Mouse (Mus musculus) left cerebral cortex, adult 9 months (tissue): ENCODE measurements around the gene Vcl.
A peak's percentile ranks its signal among the peaks of the same experiment; 100 is the strongest.

Source experiments
- DNase-seq, 2 experiments: peaks; one replicate each; pipeline ENCODE4 v3.0.0; 2022; ENCODE audit warnings: low spot score in 2 of 2

Gene Vcl

DNA sequence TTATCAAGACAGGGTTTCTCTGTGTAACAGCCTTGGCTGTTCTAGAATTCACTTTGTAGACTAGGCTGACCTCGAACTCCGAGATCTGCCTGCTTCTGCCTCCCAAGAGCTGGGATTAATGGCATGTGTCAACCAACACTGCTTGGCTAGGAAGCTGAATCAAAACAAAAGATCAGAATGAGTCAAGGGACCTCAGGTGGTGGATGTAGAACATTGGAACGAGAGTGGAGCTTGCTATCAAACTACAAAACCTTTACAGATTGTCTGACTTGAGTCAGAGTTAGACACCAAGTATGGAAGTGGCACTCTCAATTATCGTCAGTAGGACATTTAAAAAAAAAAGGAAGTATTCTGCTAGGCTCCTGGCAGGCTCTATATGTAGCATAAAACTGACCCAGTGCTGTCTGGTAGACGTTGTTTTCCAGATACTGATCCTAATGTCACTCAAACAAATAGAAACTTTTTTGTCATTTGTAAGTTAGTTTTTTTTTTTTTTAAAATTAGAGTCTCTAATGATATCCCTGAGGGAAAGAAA lies 84.7 kb downstream of the Vcl start:
- DNase-seq, result no peak

DNA sequence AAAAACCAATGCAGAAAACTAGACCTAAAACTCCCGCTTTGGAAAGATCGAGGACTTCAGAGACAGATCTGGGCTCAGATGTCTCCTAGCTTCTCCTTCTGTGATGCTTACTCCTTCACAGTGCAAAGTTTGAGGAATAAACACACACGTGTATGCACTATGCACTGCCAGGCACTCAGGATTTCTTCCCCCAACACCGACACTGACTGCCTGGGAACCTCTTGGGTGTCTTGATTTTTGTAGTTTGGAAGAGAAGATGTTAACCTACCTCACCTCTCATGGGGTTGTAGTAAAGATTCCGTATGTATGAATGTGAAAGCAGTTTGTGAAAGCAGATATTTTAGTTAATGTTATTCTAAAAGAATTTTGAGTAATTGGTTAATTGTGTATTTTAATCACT lies 88.7 kb downstream of the Vcl start:
- DNase-seq, result no peak

DNA sequence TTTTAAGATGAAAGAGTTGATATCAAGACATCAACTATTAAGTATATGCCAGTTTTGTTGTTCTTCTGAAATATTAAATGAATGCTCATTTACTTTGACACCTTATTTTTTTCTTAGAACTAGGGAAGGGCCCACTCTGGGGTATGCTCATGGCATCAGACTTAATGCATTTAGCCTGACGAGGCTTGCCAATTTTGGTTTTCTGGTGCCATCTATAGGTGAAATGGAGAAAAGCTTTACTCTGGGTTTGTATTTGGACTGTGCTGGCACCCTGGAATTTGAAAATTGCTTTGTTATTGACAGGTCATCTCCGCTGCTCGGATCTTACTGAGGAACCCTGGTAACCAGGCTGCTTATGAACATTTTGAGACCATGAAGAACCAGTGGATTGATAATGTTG lies 89.8 kb downstream of the Vcl start:
- DNase-seq, result peak in 1 of 2 experiments; percentile 50

DNA sequence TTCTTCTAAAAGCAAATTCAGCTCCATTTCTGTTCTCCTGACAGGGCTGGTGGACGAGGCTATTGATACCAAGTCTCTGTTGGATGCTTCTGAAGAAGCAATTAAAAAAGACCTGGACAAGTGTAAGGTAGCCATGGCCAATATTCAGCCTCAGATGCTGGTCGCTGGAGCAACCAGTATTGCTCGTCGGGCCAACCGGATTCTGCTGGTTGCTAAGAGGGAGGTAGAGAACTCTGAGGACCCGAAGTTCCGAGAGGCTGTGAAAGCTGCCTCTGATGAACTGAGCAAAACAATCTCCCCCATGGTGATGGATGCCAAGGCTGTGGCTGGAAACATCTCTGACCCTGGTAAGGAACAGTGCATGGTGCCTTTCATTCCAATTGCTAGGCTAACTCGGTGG lies 91.2 kb downstream of the Vcl start:
- peak in 1 of 2 experiments; percentile 40 for DNase-seq

DNA sequence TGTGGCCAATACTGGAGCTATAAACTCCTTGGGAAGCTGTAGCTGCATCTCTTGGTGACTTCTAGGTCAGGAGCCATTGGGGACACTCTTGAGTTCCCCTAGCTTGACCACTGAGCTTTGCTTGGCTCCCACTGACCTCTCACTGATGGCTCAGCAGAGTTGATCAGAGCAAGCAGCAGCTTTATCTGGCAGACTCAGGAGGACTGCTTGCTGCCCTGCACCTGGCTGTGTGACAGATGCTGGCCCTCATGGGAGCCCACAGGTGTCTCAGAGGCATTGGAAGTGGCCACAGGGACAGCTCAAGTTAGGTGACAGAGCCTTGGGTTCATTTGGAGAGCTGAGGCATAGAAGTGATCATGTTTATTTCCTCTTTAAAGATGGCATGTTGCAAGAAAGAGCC lies 98.3 kb downstream of the Vcl start:
- no peak for DNase-seq

DNA sequence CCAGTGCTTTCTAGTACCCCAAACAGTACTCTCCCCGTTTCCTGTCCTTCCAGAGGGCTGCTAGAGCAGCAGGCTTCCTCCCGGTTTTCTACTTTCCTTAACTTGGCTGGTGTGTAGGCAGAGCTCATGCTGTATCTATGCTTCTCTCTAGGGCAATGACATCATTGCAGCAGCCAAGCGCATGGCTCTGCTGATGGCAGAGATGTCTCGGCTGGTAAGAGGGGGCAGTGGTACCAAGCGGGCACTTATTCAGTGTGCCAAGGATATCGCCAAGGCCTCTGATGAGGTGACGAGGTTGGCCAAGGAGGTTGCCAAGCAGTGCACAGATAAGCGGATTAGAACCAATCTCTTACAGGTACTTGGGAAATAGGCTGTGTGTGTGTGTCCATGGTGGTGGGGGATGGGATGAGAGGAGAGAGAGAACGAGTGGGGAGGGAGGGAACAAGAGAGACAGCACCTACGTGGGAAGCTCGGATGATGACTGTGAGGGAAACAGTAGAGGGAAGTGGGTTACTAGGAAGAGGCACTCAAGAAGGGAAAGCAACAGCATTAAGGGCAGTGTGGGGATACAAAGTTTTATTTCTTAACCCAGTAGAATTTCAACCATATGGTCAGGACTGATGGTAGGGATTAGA lies 99.9 kb downstream of the Vcl start:
- DNase-seq, result peak in 1 of 2 experiments; percentile 52

DNA sequence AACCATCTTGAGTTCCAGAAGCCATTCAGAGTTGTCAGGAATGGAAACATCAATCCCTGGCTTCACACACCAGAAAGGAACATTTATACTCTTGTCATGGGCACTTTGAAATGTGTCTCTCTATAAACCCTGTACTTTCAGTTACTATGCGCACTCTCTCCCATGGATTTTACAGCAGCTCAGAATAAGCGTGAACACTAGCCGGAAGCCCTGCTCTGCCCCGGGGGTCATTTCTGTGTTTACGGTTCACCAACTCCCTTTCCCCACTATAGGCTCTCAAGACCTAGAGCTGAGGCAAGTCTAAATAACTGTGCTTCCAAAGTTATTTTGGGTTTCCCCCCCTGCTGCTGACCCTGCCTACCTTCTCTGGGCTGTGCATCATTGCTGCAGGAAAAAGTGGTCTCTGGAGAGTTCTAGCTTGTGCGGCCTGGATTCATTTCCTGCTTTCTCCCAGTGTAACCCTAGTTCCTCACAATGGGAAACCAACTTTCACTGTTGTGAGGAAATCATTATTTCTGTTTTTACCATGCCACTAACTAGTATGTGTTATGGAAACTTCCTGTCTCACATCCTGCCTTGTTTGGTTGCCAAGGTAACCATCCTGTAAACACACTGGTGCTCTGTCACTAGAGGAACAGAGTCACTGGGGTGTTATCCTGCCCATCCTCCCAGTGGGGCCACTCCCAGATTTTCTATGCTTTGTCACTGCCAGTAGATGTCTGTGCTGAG lies 102.7 kb downstream of the Vcl start:
- DNase-seq, result no peak

DNA sequence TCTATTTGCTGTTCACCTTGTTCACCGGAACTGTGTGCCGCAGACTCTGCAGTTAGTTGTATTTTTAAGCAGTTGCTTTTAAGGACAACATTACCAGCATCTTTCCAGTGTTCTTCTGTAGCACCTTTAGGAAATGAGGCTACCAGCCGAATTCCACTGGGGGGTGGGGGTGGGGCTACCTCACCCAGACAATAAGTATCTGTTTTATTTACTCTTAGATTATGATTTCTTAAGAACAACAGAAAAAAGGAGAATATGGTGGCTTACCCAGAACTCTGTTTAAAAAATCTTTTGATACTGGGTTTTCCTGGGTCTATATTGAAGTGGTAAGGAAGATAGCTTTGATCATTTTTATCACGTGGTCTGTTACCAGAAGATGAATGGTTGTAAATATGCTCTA lies 105.1 kb downstream of the Vcl start:
- no peak for DNase-seq

DNA sequence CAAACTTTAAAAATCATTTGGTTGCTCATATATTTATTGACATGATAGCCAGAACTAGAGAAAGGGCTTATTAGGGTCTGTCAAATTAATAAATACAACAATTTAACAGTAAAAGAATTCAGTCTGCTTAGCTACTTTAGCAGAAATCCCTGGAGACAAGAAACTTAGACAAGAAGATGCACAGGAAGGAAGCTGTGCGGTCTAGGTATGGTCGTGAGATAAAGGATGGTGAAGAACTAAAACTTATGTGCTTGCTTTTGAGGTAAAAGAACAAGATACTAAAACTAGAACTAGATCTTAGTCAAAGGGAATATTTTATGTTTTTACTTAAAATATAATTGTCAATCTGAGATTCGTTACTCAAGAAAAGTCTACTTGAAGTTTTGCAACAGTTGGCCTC lies 105.6 kb downstream of the Vcl start:
- DNase-seq, result no peak

DNA sequence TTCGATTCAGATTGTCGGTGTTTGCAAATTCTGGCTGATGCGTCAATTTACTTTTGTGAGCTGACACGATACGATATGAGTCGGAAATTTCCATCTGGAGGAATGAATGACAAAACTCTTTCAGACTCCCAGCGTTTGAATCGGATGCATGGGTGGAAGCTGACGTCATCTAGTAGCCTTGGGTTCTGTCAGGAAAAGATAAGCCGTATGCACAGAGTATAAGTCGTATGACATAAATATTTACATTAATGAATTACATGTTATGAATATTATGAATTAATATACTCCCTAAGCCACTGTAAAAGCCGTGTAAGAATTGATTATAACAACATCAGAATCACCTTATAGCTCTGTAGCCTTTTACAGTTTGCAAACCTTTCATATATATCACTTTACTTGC lies 109.9 kb downstream of the Vcl start:
- no peak for DNase-seq

DNA sequence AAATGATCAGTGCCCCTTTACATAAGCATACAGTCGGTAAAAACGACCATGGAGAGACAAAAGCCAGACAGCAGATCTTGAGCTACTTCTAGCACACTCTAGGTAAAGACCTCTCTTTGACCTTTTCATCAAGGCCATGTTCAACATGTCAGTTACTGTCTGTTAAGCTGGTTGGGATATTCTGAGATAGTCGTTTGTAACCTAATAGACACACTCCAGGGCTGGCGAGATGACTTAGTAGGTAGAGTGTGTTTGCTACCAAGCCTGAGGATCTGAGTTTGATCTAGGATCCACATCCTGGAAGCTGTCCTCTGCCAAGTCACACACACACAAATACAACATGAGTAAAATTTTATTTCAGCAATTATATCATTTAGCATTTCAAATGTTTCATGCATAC lies 110.4 kb downstream of the Vcl start:
- no peak for DNase-seq

DNA sequence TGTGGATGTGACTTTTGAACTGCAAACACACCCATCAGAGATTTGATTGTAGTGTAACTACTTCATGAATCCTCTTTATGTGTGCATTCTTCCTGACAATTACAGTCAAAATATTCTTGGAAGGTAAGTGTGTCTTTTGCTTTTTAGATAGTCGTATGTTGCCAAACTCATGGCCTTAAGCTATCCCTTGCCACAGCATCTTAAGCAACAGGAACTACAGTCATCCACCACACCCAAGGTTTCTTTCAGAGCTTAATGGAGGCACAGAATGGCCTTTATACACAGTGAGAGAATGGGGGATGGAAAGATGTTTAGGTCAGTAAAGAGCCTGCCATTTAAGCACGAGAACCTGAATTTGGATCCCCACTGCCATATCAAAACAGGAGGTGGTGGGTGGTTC lies 118.6 kb downstream of the Vcl start:
- DNase-seq, result no peak

DNA sequence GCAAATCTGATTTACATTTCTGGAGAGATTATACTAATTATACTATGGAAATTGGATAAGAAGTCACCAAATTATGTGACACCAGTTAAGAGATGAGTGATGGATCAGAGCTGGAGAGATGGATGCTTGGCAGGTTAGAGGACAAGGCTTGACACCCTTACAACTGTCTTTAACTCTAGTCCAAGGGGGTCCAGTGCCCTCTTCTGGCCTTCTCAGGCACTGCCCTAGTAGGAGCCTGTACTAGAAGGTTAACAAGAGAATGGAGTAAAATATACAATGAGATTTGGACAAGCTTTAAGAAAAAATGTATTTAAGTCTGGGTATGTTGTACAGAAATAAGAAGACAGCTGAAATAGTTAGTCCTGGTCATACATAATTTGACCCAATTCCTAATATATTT lies 119.7 kb downstream of the Vcl start:
- DNase-seq, result no peak

DNA sequence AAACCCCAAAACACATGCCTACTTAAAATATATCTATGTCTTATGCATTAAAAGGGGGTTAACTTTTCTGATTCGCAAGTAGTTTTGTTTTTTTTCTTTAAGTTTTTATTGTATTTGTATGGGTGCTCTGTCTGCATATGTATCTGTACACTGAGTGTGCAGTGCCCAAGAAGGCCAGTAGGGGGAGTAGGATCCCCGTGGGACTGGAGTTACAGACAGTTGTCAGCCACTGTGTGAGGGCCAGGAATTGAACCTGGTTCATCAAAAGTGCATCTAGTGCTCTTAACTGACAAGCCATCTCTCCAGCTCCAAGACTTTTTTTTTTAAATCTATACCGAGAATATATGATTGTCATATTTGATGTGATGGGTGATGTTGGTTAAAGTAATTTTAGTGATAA lies 121.5 kb downstream of the Vcl start:
- DNase-seq, result no peak

DNA sequence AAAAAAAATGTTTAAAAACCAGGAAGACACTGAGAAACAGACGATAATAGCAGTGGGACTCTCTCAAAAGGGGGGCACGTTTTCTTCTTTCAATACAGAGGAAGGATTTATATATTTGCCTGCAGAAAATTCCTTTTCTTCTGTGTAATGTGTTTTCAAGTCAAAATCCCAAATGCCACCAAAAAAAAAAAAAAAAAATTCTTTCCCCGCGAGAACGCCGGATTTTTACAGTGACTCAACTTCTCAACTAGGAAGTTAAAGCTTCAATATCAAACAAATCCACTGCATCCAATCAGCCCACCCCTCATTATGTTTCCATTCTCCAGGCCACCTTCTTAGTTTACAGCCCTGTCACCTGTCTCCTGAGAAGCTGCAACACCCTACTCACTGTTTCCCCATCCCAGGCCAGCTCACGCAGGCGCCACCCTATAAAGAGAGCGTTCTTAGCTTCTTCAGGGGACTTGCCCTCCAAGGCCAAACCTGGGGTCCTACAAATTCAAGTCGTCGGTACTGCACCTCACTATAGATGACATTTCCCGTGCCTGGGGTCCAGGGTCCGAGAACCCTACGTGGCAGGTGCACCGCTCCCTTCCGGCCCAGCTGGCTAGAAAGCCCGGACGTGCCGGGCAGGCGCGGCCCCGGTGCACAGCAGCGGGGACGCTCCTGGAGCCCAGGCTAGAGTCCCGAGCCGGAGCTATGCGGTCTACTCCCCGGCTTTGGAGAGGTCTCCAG lies 122.3 kb downstream of the Vcl start:
- no peak for DNase-seq

DNA sequence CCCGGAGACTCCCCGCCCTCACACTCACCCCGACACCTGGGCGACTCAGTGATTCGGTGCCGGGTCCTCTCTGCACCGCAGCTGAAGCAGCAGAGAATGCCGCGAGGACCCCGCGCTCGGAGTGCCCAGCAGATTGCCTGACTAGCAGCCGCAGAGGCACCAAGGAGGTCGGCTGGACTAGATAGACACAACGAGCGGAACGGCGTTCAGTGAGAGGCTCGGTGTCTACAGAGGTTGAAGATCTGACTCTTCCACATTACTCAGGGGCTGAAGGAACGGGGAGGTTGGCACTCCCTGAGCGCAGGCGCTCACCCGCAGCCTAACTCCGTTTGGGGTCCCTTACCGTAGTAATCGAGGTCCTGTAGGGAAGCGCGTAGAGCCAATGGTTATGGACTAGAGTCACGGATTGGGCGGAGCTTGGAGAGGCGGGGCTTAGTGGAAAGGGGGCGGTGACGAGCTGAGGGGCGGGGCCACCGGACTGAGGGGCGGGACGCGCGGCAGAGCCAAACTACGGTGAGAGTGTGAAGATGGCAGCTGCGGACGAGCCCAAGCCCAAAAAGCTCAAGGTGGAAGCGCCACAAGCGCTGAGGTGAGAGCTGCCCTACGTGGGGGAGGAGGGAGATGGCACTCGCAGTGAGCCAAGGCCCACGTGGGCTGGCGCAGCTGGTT lies 123.0 kb downstream of the Vcl start, which contains the start of the genes Ap3m1 and Adk:
Gene Ap3m1 (minus strand): TSS at position 397 of the 669 bp plus-strand sequence.
Gene Adk (plus strand): TSS at position 463 of the 669 bp plus-strand sequence.
- peak; percentile 83 to 93 for DNase-seq

DNA sequence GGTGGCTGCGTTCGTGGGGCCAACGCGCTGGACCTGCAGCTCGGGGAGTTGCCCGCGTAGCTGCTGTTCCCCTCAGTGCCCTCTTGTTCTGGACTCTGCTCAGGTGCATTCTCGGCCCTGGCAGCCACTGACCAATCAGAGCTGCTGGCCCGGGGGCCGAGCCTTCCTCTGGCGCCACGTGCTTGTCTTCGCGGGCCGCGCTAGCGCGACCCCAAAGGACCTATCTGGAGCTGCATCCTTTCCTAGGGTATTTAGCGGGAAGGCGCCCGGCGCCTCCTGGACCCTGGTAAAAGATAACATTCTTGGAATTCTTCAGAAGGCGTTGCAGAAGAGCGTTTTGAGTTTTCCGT lies 123.6 kb downstream of the Vcl start:
- peak in 1 of 2 experiments; percentile 67 for DNase-seq

DNA sequence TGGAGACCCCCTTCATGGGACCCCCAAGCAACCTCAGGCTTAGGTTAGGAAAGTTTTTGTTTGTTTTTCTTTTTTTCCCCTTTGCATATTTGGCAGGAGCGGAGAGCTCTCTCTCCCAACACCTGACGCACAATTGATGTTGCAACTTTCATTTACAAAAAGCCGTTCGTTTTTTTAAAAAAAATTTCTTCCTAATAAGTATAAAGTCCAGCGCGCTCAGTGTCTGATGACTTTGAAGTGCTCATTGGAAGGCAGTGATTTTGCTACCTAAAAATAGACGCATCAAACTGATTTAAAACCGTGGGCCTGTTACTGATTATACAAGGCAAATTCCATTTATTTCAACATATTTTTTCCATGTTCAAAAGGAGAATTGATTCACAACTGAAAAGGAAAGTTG lies 124.0 kb downstream of the Vcl start:
- no peak for DNase-seq

DNA sequence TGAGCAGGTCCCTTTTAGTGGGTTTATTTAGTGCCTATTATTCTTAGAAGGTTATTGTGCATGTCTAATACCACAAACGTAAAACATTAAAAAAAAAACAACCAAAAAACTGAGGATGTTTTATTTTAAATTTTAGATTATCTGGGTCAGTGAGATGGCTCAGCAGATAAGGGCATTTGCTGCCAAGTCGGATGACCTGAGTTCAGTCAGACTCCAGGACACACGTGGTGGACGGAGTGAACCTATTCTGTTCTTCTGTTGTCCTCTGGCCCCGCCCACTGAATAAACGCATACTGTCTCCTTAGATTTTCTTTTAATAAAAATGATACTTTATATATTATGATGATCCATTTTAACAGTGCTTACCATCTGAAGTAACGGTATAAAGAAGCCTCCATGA lies 124.4 kb downstream of the Vcl start:
- no peak for DNase-seq

DNA sequence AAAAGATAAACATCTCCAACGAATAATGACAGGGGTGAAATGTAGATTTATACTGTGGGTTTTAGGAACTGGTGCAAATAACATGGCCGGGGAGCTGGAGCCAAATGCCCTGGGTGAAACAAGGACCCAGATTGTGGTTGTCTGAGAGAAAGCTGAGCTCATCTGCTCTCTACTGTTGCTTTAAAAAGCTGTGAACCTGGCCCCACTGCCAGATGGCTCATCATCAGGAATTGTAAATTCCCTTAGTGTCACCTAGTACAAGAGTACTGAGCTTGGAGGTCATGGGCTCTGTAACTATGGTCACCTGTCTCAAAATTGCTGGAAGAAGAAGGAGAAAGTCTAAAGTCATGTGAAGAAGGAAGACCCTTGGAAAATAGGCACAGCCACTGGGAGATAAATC lies 129.8 kb downstream of the Vcl start:
- DNase-seq, result no peak

DNA sequence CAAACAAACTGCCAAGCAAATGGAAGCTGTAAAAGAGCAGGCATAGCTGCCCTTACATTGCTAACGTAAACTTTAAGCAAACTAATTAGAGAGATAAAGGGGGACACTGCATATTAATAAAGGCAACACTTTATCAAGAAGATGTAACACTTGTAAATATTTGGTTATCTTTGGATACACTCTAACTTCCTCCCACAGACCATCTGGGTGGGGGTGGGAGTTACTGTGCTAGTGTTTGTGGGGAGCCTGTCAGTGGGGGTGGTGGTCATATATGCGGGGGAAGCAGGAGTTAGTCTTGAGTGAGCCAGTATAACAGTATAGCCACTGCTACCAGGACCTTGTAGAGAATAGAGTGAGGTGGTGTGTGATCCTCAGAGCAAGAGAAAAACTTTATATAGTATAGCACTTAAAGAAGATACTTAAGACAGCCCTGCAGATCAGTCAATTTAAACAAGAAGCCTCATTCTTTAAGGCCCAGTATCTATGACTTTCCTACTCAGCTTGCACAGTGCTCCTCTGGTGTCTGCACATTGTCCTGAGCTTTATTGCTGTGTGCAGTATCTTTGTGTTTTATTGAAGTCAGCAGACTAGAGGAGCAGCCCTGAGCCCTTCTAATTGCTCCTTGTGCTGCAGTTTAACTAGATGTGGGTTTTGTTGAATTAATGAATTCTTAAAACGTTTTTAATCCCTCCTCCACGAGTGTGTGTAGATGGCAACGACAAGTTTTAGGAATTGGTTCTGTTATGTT lies 133.7 kb downstream of the Vcl start:
- no peak for DNase-seq
